Mouse (Mus musculus): ENCODE results near the gene Itpripl1.
"Not testable (repeated sequence)": the region's sequence is repeated elsewhere in the genome, so short reads cannot be mapped to it uniquely, and the experiment has no call there.

Itpripl1 gene

GRCm38 (mm10) chr2:127143158-127144063 is at the start of gene Itpripl1:
Itpripl1 (minus strand) TSS chr2:127143442.
- DNase-seq (ENCODE audit: extremely low read depth, low read depth), result peak; percentile 62

- DNase-seq (ENCODE audit: extremely low read depth, low read depth), result no peak
Observed at GRCm38 (mm10) chr2:127189574-127189973, 46.3 kb upstream of the Itpripl1 start.

- DNase-seq (ENCODE audit: extremely low read depth, low read depth), result no peak
Observed at GRCm38 (mm10) chr2:127182598-127183381, 39.5 kb upstream of the Itpripl1 start.

- DNase-seq (ENCODE audit: extremely low read depth, low read depth), result peak; percentile 22
Observed at GRCm38 (mm10) chr2:127166261-127166660, 23.0 kb upstream of the Itpripl1 start.

- DNase-seq (ENCODE audit: extremely low read depth, low read depth), result no peak
Observed at GRCm38 (mm10) chr2:127165675-127166074, 22.4 kb upstream of the Itpripl1 start.

GRCm38 (mm10) chr2:127145699-127146098 is 2.5 kb upstream of the Itpripl1 start:
- no peak for DNase-seq (ENCODE audit: extremely low read depth, low read depth)

GRCm38 (mm10) chr2:127142577-127143157 is 575 bp downstream of the Itpripl1 start:
- DNase-seq (ENCODE audit: extremely low read depth, low read depth), result no peak

GRCm38 (mm10) chr2:127142031-127142430 is 1.2 kb downstream of the Itpripl1 start:
- DNase-seq (ENCODE audit: extremely low read depth, low read depth), result no peak

- DNase-seq (ENCODE audit: extremely low read depth, low read depth), result no peak
Observed at GRCm38 (mm10) chr2:127140011-127140410, 3.2 kb downstream of the Itpripl1 start.

GRCm38 (mm10) chr2:127139605-127140004 is 3.6 kb downstream of the Itpripl1 start:
- DNase-seq (ENCODE audit: extremely low read depth, low read depth), result no peak

- DNase-seq (ENCODE audit: extremely low read depth, low read depth), result no peak
Observed at GRCm38 (mm10) chr2:127139094-127139493, 4.1 kb downstream of the Itpripl1 start.

- no peak for DNase-seq (ENCODE audit: extremely low read depth, low read depth)
Observed at GRCm38 (mm10) chr2:127138449-127138848, 4.8 kb downstream of the Itpripl1 start.

GRCm38 (mm10) chr2:127137838-127138420 is 5.3 kb downstream of the Itpripl1 start:
- no peak for DNase-seq (ENCODE audit: extremely low read depth, low read depth)

GRCm38 (mm10) chr2:127136979-127137378 is 6.3 kb downstream of the Itpripl1 start:
- DNase-seq (ENCODE audit: extremely low read depth, low read depth), result peak; percentile 87

GRCm38 (mm10) chr2:127135255-127135654 is 8.0 kb downstream of the Itpripl1 start:
- DNase-seq (ENCODE audit: extremely low read depth, low read depth), result not testable (repeated sequence)

- DNase-seq (ENCODE audit: extremely low read depth, low read depth), result peak; percentile 64
Observed at GRCm38 (mm10) chr2:127133621-127134461, 9.4 kb downstream of the Itpripl1 start, which contains the start of gene Ncaph. Ncaph (minus strand) TSS chr2:127133954.

- no peak for DNase-seq (ENCODE audit: extremely low read depth, low read depth)
Observed at GRCm38 (mm10) chr2:127131353-127131752, 11.9 kb downstream of the Itpripl1 start.

- DNase-seq (ENCODE audit: extremely low read depth, low read depth), result no peak
Observed at GRCm38 (mm10) chr2:127128926-127129325, 14.3 kb downstream of the Itpripl1 start.

GRCm38 (mm10) chr2:127121591-127122235 is 21.5 kb downstream of the Itpripl1 start:
- no peak for DNase-seq (ENCODE audit: extremely low read depth, low read depth)

GRCm38 (mm10) chr2:127108986-127109385 is 34.3 kb downstream of the Itpripl1 start:
- DNase-seq (ENCODE audit: extremely low read depth, low read depth), result no peak

Data from MEL-GATA-1-ER (cell line).